Mouse (Mus musculus) brown adipose tissue, adult 24 weeks (tissue): ENCODE measurements around the gene Trem2. TPM values are rescaled to one million over a fixed set of nuclear protein-coding genes. Genes with fewer than 3 reads are reported as not detected.

Source experiments
- polyA plus RNA-seq: library from polyadenylated mRNA; stranded (reverse); fragments of >200 nt; gene quantifications from 2 replicates; pipeline ENCODE4 v1.2.4, GENCODE M21; 2012; ENCODE audit not compliant: missing spikeins, insufficient read depth, insufficient read length

Trem2 gene
- polyA plus RNA-seq, 1 experiment: 2.0 TPM

Other genes with a start within 250 kb of the Trem2 start
- not detected in 2 replicates for gene 9830107B12Rik, start 200.1 kb upstream of the Trem2 start, polyA plus RNA-seq
- gene A530064D06Rik, start 179.1 kb upstream of the Trem2 start, polyA plus RNA-seq: not detected in 2 replicates
- gene Trem1, start 113.6 kb upstream of the Trem2 start, polyA plus RNA-seq: not detected in 2 replicates
- not detected in 2 replicates for gene Trem3, start 98.6 kb upstream of the Trem2 start, polyA plus RNA-seq
- gene Treml4, start 82.1 kb upstream of the Trem2 start, polyA plus RNA-seq: not detected in 2 replicates
- not detected in 2 replicates for gene Treml2, start 46.9 kb upstream of the Trem2 start, polyA plus RNA-seq
- gene B430306N03Rik, start 30.3 kb upstream of the Trem2 start, polyA plus RNA-seq: not detected in 2 replicates
- gene Treml1, start 13.5 kb downstream of the Trem2 start, polyA plus RNA-seq: not detected in 2 replicates
- 6.3 and 10.9 TPM in 2 replicates for gene Nfya, start 63.5 kb downstream of the Trem2 start, polyA plus RNA-seq
- gene Oard1, start 63.6 kb downstream of the Trem2 start, polyA plus RNA-seq: 34.0 and 34.6 TPM in 2 replicates
- 11.2 and 20.3 TPM in 2 replicates for gene Apobec2, start 86.5 kb downstream of the Trem2 start, polyA plus RNA-seq
- gene Tspo2, start 105.1 kb downstream of the Trem2 start, polyA plus RNA-seq: not detected in 2 replicates
- not detected in 2 replicates for gene Unc5cl, start 108.5 kb downstream of the Trem2 start, polyA plus RNA-seq